Comparison of ENCODE assay signal across 19 mouse cellular contexts in genomic region chr3:156952970-156953369, GRCm38 (mm10).
DNase-seq lines count a peak whose midpoint lies in the region; ATAC-seq and TF ChIP-seq lines count a peak whose summit lies in the region.
"Had no signal": no experiment of that assay in that cellular context is flagged by ENCODE, and none has a peak within 500 bp of the region (broad histone marks: within the 10 kb centered on the region; RNA-seq: fewer than 3 reads in every experiment).

No protein-coding gene starts in this region.

- WGBS in cerebellum, adult 2 months = 66% methylated on average over 6 of the region's 6 CpGs
- 59% methylated on average over 6 of the region's 6 CpGs for WGBS in heart, embryonic 12.5 days
- WGBS in midbrain, postnatal 0 days = 77% methylated on average over 6 of the region's 6 CpGs
- WGBS in midbrain, embryonic 11.5 days = 81% methylated on average over 6 of the region's 6 CpGs

- no peak for ATAC-seq in heart, embryonic 12.5 days (ENCODE audit: insufficient number of reproducible peaks, low FRiP score)
- ATAC-seq in midbrain, postnatal 0 days (ENCODE audit: low FRiP score) = no peak
- no peak for ATAC-seq in midbrain, embryonic 11.5 days (ENCODE audit: low FRiP score)
- ATAC-seq: activated CD4-positive, CD25-positive, alpha-beta regulatory T cell, adult 4 months; inflammation-experienced regulatory T-cells, adult 6 months had no signal

- no peak overlapping the region for H3K27ac ChIP-seq in cerebellum, adult 2 months (ENCODE audit: insufficient read depth, low read length)
- no peak overlapping the region for H3K27ac ChIP-seq in heart, embryonic 12.5 days (ENCODE audit: poor library complexity, severe bottlenecking)
- H3K27ac ChIP-seq in midbrain, postnatal 0 days (ENCODE audit: low read depth, low read length) = no peak overlapping the region
- no peak overlapping the region for H3K27ac ChIP-seq in midbrain, embryonic 11.5 days (ENCODE audit: low read depth, low read length)
- H3K27ac ChIP-seq: kidney, postnatal 0 days; midbrain, embryonic 10.5 days; neural tube, embryonic 15.5 days; stomach, embryonic 15.5 days had no signal

- H3K4me1 ChIP-seq in cerebellum, adult 2 months (ENCODE audit: control insufficient read depth, insufficient read depth, low read length) = peaks cover 2% of the 10 kb centered on the region; the same call in 1 of the 2 replicates
- H3K4me1 ChIP-seq in heart, embryonic 12.5 days (replicated peaks) = no peaks in the 10 kb centered on the region
- no peaks in the 10 kb centered on the region for H3K4me1 ChIP-seq in midbrain, postnatal 0 days (ENCODE audit: insufficient read depth, low read length)
- no peaks in the 10 kb centered on the region for H3K4me1 ChIP-seq in midbrain, embryonic 11.5 days (ENCODE audit: control insufficient read depth, insufficient read depth, low read length)
- H3K4me1 ChIP-seq: neural tube, embryonic 15.5 days; stomach, embryonic 15.5 days had no signal

- TF ChIP-seq CTCF in cerebellum, adult 2 months (IDR thresholded peaks at IDR 0.05; ENCODE audit: borderline replicate concordance, insufficient read depth, low read depth, low read length) = no peak
- TF ChIP-seq CTCF in midbrain, postnatal 0 days (IDR thresholded peaks at IDR 0.05) = no peak

- no peak for TF ChIP-seq POLR2A in cerebellum, adult 2 months (IDR thresholded peaks at IDR 0.05; ENCODE audit: borderline replicate concordance, insufficient read depth, low read length)

- H3K36me3 ChIP-seq in heart, embryonic 12.5 days = no peaks in the 10 kb centered on the region
- no peaks in the 10 kb centered on the region for H3K36me3 ChIP-seq in midbrain, postnatal 0 days (ENCODE audit: insufficient read depth, low read length)
- H3K36me3 ChIP-seq in midbrain, embryonic 11.5 days (ENCODE audit: control insufficient read depth, insufficient read depth, low read length) = no peaks in the 10 kb centered on the region
- H3K36me3 ChIP-seq: midbrain, embryonic 10.5 days; neural tube, embryonic 15.5 days; stomach, embryonic 15.5 days had no signal

- H3K4me3 ChIP-seq in cerebellum, adult 2 months (replicated peaks; ENCODE audit: insufficient read depth, low read depth, low read length) = no peak overlapping the region
- no peak overlapping the region for H3K4me3 ChIP-seq in heart, embryonic 12.5 days
- no peak overlapping the region for H3K4me3 ChIP-seq in midbrain, postnatal 0 days (ENCODE audit: low read depth, low read length)
- H3K4me3 ChIP-seq in midbrain, embryonic 11.5 days (ENCODE audit: low read depth, low read length) = no peak overlapping the region
- H3K4me3 ChIP-seq: midbrain, embryonic 10.5 days; neural tube, embryonic 15.5 days; stomach, embryonic 15.5 days had no signal

- peak; percentile 18 to 39 for DNase-seq in cerebellum, adult 2 months
- DNase-seq in cerebellum, postnatal 25 days = no peak
- peak; percentile 75 for DNase-seq in heart, adult 11 months
- peak; percentile 49 for DNase-seq in midbrain, postnatal 0 days (ENCODE audit: low spot score)
- DNase-seq in midbrain, embryonic 11.5 days (ENCODE audit: low spot score, missing footprints) = no peak
- peak; percentile 54 for DNase-seq in telencephalon, adult 2 months (ENCODE audit: low read depth, low spot score)
- DNase-seq: adrenal gland, adult 8-10 months; cerebellum, adult 8-10 months; heart, postnatal 4 days; kidney, adult 2 months; thymus, adult 18-20 months; thymus, postnatal 36 days had no signal

- H3K9me3 ChIP-seq in heart, embryonic 12.5 days (replicated peaks) = no peaks in the 10 kb centered on the region
- no peaks in the 10 kb centered on the region for H3K9me3 ChIP-seq in midbrain, postnatal 0 days (ENCODE audit: low read length)
- H3K9me3 ChIP-seq in midbrain, embryonic 11.5 days (ENCODE audit: control insufficient read depth, low read length) = no peaks in the 10 kb centered on the region
- H3K9me3 ChIP-seq: midbrain, embryonic 10.5 days; neural tube, embryonic 15.5 days; stomach, embryonic 15.5 days had no signal

- H3K9ac ChIP-seq in heart, embryonic 12.5 days = no peak overlapping the region
- no peak overlapping the region for H3K9ac ChIP-seq in midbrain, postnatal 0 days (replicated peaks; ENCODE audit: low read length, poor library complexity, severe bottlenecking)
- H3K9ac ChIP-seq in midbrain, embryonic 11.5 days (ENCODE audit: low read length) = no peak overlapping the region
- H3K9ac ChIP-seq: neural tube, embryonic 15.5 days; stomach, embryonic 15.5 days had no signal

- no peaks in the 10 kb centered on the region for H3K27me3 ChIP-seq in cerebellum, adult 2 months (ENCODE audit: control insufficient read depth, insufficient read depth, low read length)
- H3K27me3 ChIP-seq in heart, embryonic 12.5 days (replicated peaks) = no peaks in the 10 kb centered on the region
- H3K27me3 ChIP-seq in midbrain, postnatal 0 days (ENCODE audit: insufficient read depth, low read length) = no peaks in the 10 kb centered on the region
- H3K27me3 ChIP-seq in midbrain, embryonic 11.5 days (ENCODE audit: control insufficient read depth, insufficient read depth, low read length) = no peaks in the 10 kb centered on the region
- H3K27me3 ChIP-seq: neural tube, embryonic 15.5 days; stomach, embryonic 15.5 days had no signal

- no peak overlapping the region for H3K4me2 ChIP-seq in heart, embryonic 12.5 days
- H3K4me2 ChIP-seq in midbrain, postnatal 0 days (ENCODE audit: low read depth, low read length, poor library complexity, severe bottlenecking) = no peak overlapping the region
- no peak overlapping the region for H3K4me2 ChIP-seq in midbrain, embryonic 11.5 days
- H3K4me2 ChIP-seq: neural tube, embryonic 15.5 days; stomach, embryonic 15.5 days had no signal

Comparison
In these comparisons a context has a peak if more than half of its experiments do, and no peak if none do; other contexts are left out.
1. DNase-seq: peak in cerebellum, adult 2 months (2 of 2), heart, adult 11 months (single experiment), midbrain, postnatal 0 days (single experiment) and telencephalon, adult 2 months (single experiment); none in cerebellum, postnatal 25 days (0 of 2) and midbrain, embryonic 11.5 days (single experiment).